Mouse (Mus musculus) heart, postnatal 0 days (tissue): ENCODE results near the gene Dnajb6. TPM values are rescaled to one million over a fixed set of nuclear protein-coding genes. Genes with fewer than 3 reads are reported as not detected.

Experiments
- ATAC-seq: fragments of 200-750 bp; cut with Nextera tagmentation; 2 replicates; pipeline ENCODE4 v1.8.0; 2017; ENCODE audit warnings: low read depth, moderate number of reproducible peaks, moderate library complexity; ENCODE audit not compliant: insufficient read depth
- DNase-seq: peaks from one replicate; pipeline ENCODE4 v3.0.0-alpha.2; 2016; ENCODE audit warnings: low spot score
- H3K27ac ChIP-seq: fragments of 300-500 bp; sonication (generic); 2 replicates; pipeline ENCODE4 v1.5.1; 2014; ENCODE audit warnings: low read depth, mild to moderate bottlenecking
- H3K27me3 ChIP-seq: fragments of 300-500 bp; sonication (generic); 2 replicates; pipeline ENCODE4 v1.6.1; 2014; ENCODE audit warnings: low read length, mixed read lengths; ENCODE audit not compliant: control insufficient read depth, insufficient read depth
- H3K36me3 ChIP-seq: fragments of 300-500 bp; sonication (generic); replicated peaks from 2 replicates; pipeline ENCODE4 v1.6.1; 2014; ENCODE audit warnings: low read length, mixed read lengths; ENCODE audit not compliant: control insufficient read depth, insufficient read depth
- H3K4me1 ChIP-seq: fragments of 300-500 bp; sonication (generic); 2 replicates; pipeline ENCODE4 v1.6.1; 2014; ENCODE audit warnings: antibody characterized with exemption; ENCODE audit not compliant: control insufficient read depth, insufficient read depth
- H3K4me2 ChIP-seq: fragments of 300-500 bp; sonication (generic); 2 replicates; pipeline ENCODE4 v1.6.1; 2014; ENCODE audit warnings: low read depth, mild to moderate bottlenecking, low read length, moderate library complexity
- H3K4me3 ChIP-seq: fragments of 300-500 bp; sonication (generic); 2 replicates; pipeline ENCODE4 v1.5.1; 2014; ENCODE audit warnings: low read depth, low read length
- H3K9ac ChIP-seq: fragments of 300-500 bp; sonication (generic); replicated peaks from 2 replicates; pipeline ENCODE4 v1.6.1; 2014; ENCODE audit warnings: low read depth, low read length, mixed read lengths
- H3K9me3 ChIP-seq: fragments of 300-500 bp; sonication (generic); replicated peaks from 2 replicates; pipeline ENCODE4 v1.6.1; 2016; ENCODE audit warnings: low read length; ENCODE audit not compliant: control insufficient read depth
- CTCF ChIP-seq: IDR thresholded peaks from 2 replicates; pipeline ENCODE4 v1.5.1; 2016; ENCODE audit warnings: antibody characterized with exemption, control low read depth, low read depth
- EP300 ChIP-seq: IDR thresholded peaks from 2 replicates; pipeline ENCODE4 v1.6.1; 2016; ENCODE audit warnings: antibody characterized with exemption, low read depth
- WGBS: fragments of 180-500 bp; shearing (Covaris S2); extraction: QIAGEN DNeasy Blood & Tissue Kit; methylation state at CpG from one replicate; pipeline ENCODE4 v1.1.7; 2014; 5-methylcytosine and 5-hydroxymethylcytosine counted together
- polyA plus RNA-seq: library from polyadenylated mRNA; unstranded; fragments of >200 nt; fragmentation: Nextera tagmentation; extraction: Ambion mirVana; gene quantifications from 2 replicates; pipeline ENCODE4 v1.2.1, GENCODE M21; 2015
- total RNA-seq: library from RNA; depleted of rRNA; stranded (reverse); fragments of >200 nt; gene quantifications from 2 replicates; pipeline ENCODE4 v1.2.3, GENCODE M21; 2014; ENCODE audit warnings: low replicate concordance; rRNA removed

The Dnajb6 gene
- total and polyA plus RNA-seq, 2 experiments from 2014 or later = 37.2 to 88.6 TPM

- no peak overlapping the region for H3K4me3 ChIP-seq
- H3K4me1 ChIP-seq = peaks cover 13% of the 10 kb centered on the region; the same call in 1 of the 2 replicates
- ATAC-seq (no peak; the same call in 1 of the 2 replicates), DNase-seq (peak; percentile 36)
- H3K9ac ChIP-seq = no peak overlapping the region
- no peaks in the 10 kb centered on the region for H3K36me3 ChIP-seq
- H3K9me3 ChIP-seq = no peaks in the 10 kb centered on the region
- peak; percentile 79 for TF ChIP-seq EP300
- no peak for TF ChIP-seq CTCF
- H3K4me2 ChIP-seq = peak overlapping the region; percentile 21
- H3K27ac ChIP-seq = peak overlapping the region; percentile 72
- H3K27me3 ChIP-seq = no peaks in the 10 kb centered on the region
- 53% methylated on average over 4 of the region's 4 CpGs for WGBS
Observed at GRCm38 (mm10) chr5:29864994-29865393, 129.5 kb downstream of the Dnajb6 start.

Other genes starting within 250 kb of the Dnajb6 start
- gene Ube3c, start 166.4 kb upstream of the Dnajb6 start, total RNA-seq = 42.3 and 43.2 TPM in 2 replicates
- gene Ube3c, start 166.4 kb upstream of the Dnajb6 start, polyA plus RNA-seq = 14.5 and 17.0 TPM in 2 replicates
- gene Gm5129, start 248 bp downstream of the Dnajb6 start, total RNA-seq = not detected in 2 replicates
- not detected in 2 replicates for gene Gm5129, start 248 bp downstream of the Dnajb6 start, polyA plus RNA-seq